Mouse (Mus musculus): Measurements from ENCODE around the gene Dlx3.

The Dlx3 gene

GRCm38 (mm10) chr11:95119990-95120632, at the start of gene Dlx3:
Dlx3 (plus strand) TSS chr11:95120119.
- DNase-seq (ENCODE audit: low read depth, low spot score) = no peak

- DNase-seq (ENCODE audit: low read depth, low spot score) = no peak
Observed at GRCm38 (mm10) chr11:95070140-95071107, 49.5 kb upstream of the Dlx3 start.

GRCm38 (mm10) chr11:95071266-95071665, 48.7 kb upstream of the Dlx3 start:
- no peak for DNase-seq (ENCODE audit: low read depth, low spot score)

GRCm38 (mm10) chr11:95072136-95072535, 47.8 kb upstream of the Dlx3 start:
- DNase-seq (ENCODE audit: low read depth, low spot score) = no peak

GRCm38 (mm10) chr11:95072804-95073203, 47.1 kb upstream of the Dlx3 start:
- no peak for DNase-seq (ENCODE audit: low read depth, low spot score)

- DNase-seq (ENCODE audit: low read depth, low spot score) = no peak
Observed at GRCm38 (mm10) chr11:95073835-95074234, 46.1 kb upstream of the Dlx3 start.

- DNase-seq (ENCODE audit: low read depth, low spot score) = no peak
Observed at GRCm38 (mm10) chr11:95074694-95075093, 45.2 kb upstream of the Dlx3 start.

- DNase-seq (ENCODE audit: low read depth, low spot score) = no peak
Observed at GRCm38 (mm10) chr11:95075197-95076040, 44.5 kb upstream of the Dlx3 start.

GRCm38 (mm10) chr11:95076041-95076535, 43.8 kb upstream of the Dlx3 start:
- DNase-seq (ENCODE audit: low read depth, low spot score) = no peak

GRCm38 (mm10) chr11:95076536-95077111, 43.3 kb upstream of the Dlx3 start, which contains the start of gene Itga3:
Itga3 (minus strand) TSS chr11:95076801.
- no peak for DNase-seq (ENCODE audit: low read depth, low spot score)

GRCm38 (mm10) chr11:95077956-95078355, 42.0 kb upstream of the Dlx3 start:
- no peak for DNase-seq (ENCODE audit: low read depth, low spot score)

- DNase-seq (ENCODE audit: low read depth, low spot score) = no peak
Observed at GRCm38 (mm10) chr11:95079256-95079875, 40.6 kb upstream of the Dlx3 start.

GRCm38 (mm10) chr11:95080783-95081182, 39.1 kb upstream of the Dlx3 start:
- no peak for DNase-seq (ENCODE audit: low read depth, low spot score)

- DNase-seq (ENCODE audit: low read depth, low spot score) = no peak
Observed at GRCm38 (mm10) chr11:95082896-95083295, 37.0 kb upstream of the Dlx3 start.

GRCm38 (mm10) chr11:95084175-95084574, 35.7 kb upstream of the Dlx3 start:
- DNase-seq (ENCODE audit: low read depth, low spot score) = peak; percentile 9

GRCm38 (mm10) chr11:95084811-95085382, 35.0 kb upstream of the Dlx3 start:
- no peak for DNase-seq (ENCODE audit: low read depth, low spot score)

- DNase-seq (ENCODE audit: low read depth, low spot score) = no peak
Observed at GRCm38 (mm10) chr11:95085710-95086109, 34.2 kb upstream of the Dlx3 start.

- DNase-seq (ENCODE audit: low read depth, low spot score) = no peak
Observed at GRCm38 (mm10) chr11:95086229-95086628, 33.7 kb upstream of the Dlx3 start.

- DNase-seq (ENCODE audit: low read depth, low spot score) = no peak
Observed at GRCm38 (mm10) chr11:95087301-95088228, 32.4 kb upstream of the Dlx3 start.

Data from A20 (cell line).